Mouse (Mus musculus): ENCODE results near the gene Gm20388.

DNA sequence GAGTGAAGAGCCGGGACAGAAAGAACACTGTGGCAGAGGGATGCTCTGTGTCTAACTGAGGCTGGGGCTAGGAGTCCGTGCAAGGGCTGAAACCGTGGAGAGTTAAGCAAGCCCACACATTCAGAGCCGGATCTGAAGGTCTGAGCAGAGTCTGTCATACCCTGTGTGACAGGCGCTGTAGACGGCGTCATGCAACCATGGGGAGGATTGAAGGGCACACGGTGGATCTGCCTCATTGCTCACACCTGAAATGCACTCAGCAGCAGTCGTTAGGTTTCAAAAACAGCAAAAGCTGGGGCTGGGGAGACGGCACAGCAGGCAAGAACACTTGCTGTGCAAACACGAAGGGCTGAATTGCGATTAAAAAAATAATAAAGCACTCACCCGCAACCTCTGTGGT lies 433.9 kb downstream of the Gm20388 start:
- no peak for TF ChIP-seq POLR2A (IDR thresholded peaks at IDR 0.05; ENCODE audit: insufficient read depth, low read length)
- TF ChIP-seq CTCF (IDR thresholded peaks at IDR 0.05; ENCODE audit: low read depth, low read length) = no peak
- no peak for TF ChIP-seq EP300 (IDR thresholded peaks at IDR 0.05; ENCODE audit: insufficient read depth, low read depth, low read length)

Data from ES-Bruce4 (cell line).